ENCODE assay signal across 8 mouse cellular contexts in the genomic region with DNA sequence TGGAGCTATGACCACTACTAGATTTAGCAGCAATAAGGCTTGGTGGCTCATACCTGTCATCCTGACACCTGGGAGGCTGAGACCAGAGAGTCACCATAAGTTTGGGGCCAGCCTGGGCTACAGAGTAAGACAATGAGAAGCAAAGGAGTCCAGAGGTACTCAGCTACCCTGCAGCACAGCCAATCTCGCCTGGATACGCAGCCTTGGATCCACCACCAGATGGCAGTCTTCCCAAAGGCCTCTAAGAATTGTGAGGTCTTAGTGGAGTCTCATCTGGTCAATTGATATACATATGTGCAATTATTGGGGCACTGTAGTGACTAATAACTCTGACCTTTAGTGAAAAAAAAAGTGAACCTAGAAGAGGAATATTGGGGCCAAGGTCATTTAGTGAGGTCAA. TPM values are rescaled to one million over a fixed set of nuclear protein-coding genes. Genes with fewer than 3 reads are reported as not detected.
DNase-seq lines count a peak whose midpoint lies in the region; ATAC-seq and TF ChIP-seq lines count a peak whose summit lies in the region.

No protein-coding gene starts in this region.

- H3K27ac ChIP-seq in ES-Bruce4 (ENCODE audit: insufficient read depth, low read length), result no peak overlapping the region
- peak overlapping the region; percentile 62; the same call in 1 of the 2 replicates for H3K27ac ChIP-seq in forebrain, postnatal 0 days (ENCODE audit: low read depth, low read length)
- H3K27ac ChIP-seq in intestine, embryonic 14.5 days (ENCODE audit: low read depth), result no peak overlapping the region
- H3K27ac ChIP-seq in lung, embryonic 14.5 days (ENCODE audit: low read depth), result peak overlapping the region; percentile 58; the same call in 1 of the 2 replicates

- peak; percentile 48; the same call in 1 of the 2 replicates for ATAC-seq in forebrain, postnatal 0 days
- peak; percentile 21; the same call in 1 of the 2 replicates for ATAC-seq in intestine, embryonic 14.5 days (replicated peaks; ENCODE audit: low FRiP score, low TSS enrichment, low read depth)
- ATAC-seq in lung, embryonic 14.5 days (ENCODE audit: insufficient read depth), result peak; percentile 65
- ATAC-seq in neutrophil, adult 5-6 weeks (ENCODE audit: extremely low read depth, insufficient number of reproducible peaks, low FRiP score, poor library complexity, severe bottlenecking), result peak; percentile 49; the same call in 1 of the 2 replicates

- H3K9me3 ChIP-seq in ES-Bruce4 (replicated peaks; ENCODE audit: control insufficient read depth, insufficient read depth, low read length, poor library complexity, severe bottlenecking), result no peaks in the 10 kb centered on the region
- H3K9me3 ChIP-seq in forebrain, postnatal 0 days (ENCODE audit: low read length), result no peaks in the 10 kb centered on the region
- no peaks in the 10 kb centered on the region for H3K9me3 ChIP-seq in intestine, embryonic 14.5 days (ENCODE audit: control insufficient read depth, low read length)
- no peaks in the 10 kb centered on the region for H3K9me3 ChIP-seq in lung, embryonic 14.5 days (ENCODE audit: low read depth, low read length)

- WGBS in forebrain, postnatal 0 days, result 5% methylated on average over 2 of the region's 2 CpGs
- WGBS in intestine, embryonic 14.5 days, result 18% methylated on average over 2 of the region's 2 CpGs
- 10% methylated on average over 2 of the region's 2 CpGs for WGBS in lung, embryonic 14.5 days

- no peak for TF ChIP-seq EP300 in ES-Bruce4 (IDR thresholded peaks at IDR 0.05; ENCODE audit: insufficient read depth, low read depth, low read length)

- no peak for TF ChIP-seq POLR2A in ES-Bruce4 (IDR thresholded peaks at IDR 0.05; ENCODE audit: insufficient read depth, low read length)

- H3K4me2 ChIP-seq in forebrain, postnatal 0 days (ENCODE audit: low read depth), result peak overlapping the region; percentile 21; the same call in 1 of the 2 replicates
- no peak overlapping the region for H3K4me2 ChIP-seq in intestine, embryonic 14.5 days (ENCODE audit: low read length)
- no peak overlapping the region for H3K4me2 ChIP-seq in lung, embryonic 14.5 days

- no peak overlapping the region for H3K9ac ChIP-seq in ES-Bruce4 (ENCODE audit: low read depth, poor library complexity, severe bottlenecking)
- H3K9ac ChIP-seq in forebrain, postnatal 0 days, result no peak overlapping the region
- H3K9ac ChIP-seq in intestine, embryonic 14.5 days (ENCODE audit: low read length), result no peak overlapping the region
- no peak overlapping the region for H3K9ac ChIP-seq in lung, embryonic 14.5 days

- no peak overlapping the region for H3K4me3 ChIP-seq in ES-Bruce4 (ENCODE audit: low read depth, low read length)
- no peak overlapping the region for H3K4me3 ChIP-seq in forebrain, postnatal 0 days (ENCODE audit: low read depth, low read length)
- no peak overlapping the region for H3K4me3 ChIP-seq in intestine, embryonic 14.5 days (ENCODE audit: low read depth, low read length)
- no peak overlapping the region for H3K4me3 ChIP-seq in lung, embryonic 14.5 days (ENCODE audit: low read depth, low read length)

- no peaks in the 10 kb centered on the region for H3K27me3 ChIP-seq in ES-Bruce4 (ENCODE audit: control insufficient read depth, insufficient read depth, low read length, poor library complexity, severe bottlenecking)
- no peaks in the 10 kb centered on the region for H3K27me3 ChIP-seq in forebrain, postnatal 0 days (ENCODE audit: insufficient read depth, low read length)
- H3K27me3 ChIP-seq in intestine, embryonic 14.5 days (replicated peaks; ENCODE audit: control insufficient read depth, insufficient read depth, low read length), result no peaks in the 10 kb centered on the region
- no peaks in the 10 kb centered on the region for H3K27me3 ChIP-seq in lung, embryonic 14.5 days (ENCODE audit: insufficient read depth, low read length)

- peak; percentile 71 for TF ChIP-seq CTCF in ES-Bruce4 (IDR thresholded peaks at IDR 0.05; ENCODE audit: low read depth, low read length)
- peak; percentile 84 for TF ChIP-seq CTCF in forebrain, postnatal 0 days (IDR thresholded peaks at IDR 0.05; ENCODE audit: low read depth)
- TF ChIP-seq CTCF in lung, embryonic 14.5 days (IDR thresholded peaks at IDR 0.05; ENCODE audit: low read depth), result peak; percentile 84

- H3K4me1 ChIP-seq in ES-Bruce4 (ENCODE audit: control insufficient read depth, insufficient read depth, low read length), result no peaks in the 10 kb centered on the region
- peaks cover 7% of the 10 kb centered on the region; the same call in 1 of the 2 replicates for H3K4me1 ChIP-seq in forebrain, postnatal 0 days (ENCODE audit: insufficient read depth)
- H3K4me1 ChIP-seq in intestine, embryonic 14.5 days (replicated peaks; ENCODE audit: control insufficient read depth, insufficient read depth, low read length), result no peaks in the 10 kb centered on the region
- 0 out of 2 replicates have a peak, but pooled peaks cover 6% of the 10 kb centered on the region for H3K4me1 ChIP-seq in lung, embryonic 14.5 days (ENCODE audit: insufficient read depth)

- DNase-seq in B cell, adult 2 months, result peak; percentile 63 to 69
- DNase-seq in cerebellum, adult 18-20 months, result peak; percentile 65 to 72
- peak; percentile 82 for DNase-seq in forebrain, postnatal 0 days
- peak; percentile 85 for DNase-seq in intestine, embryonic 14.5 days (ENCODE audit: low spot score)
- DNase-seq in lung, embryonic 14.5 days, result peak; percentile 88
- no peak for DNase-seq in yolk sac, embryonic 10.5 days (ENCODE audit: low spot score)

- no peaks in the 10 kb centered on the region for H3K36me3 ChIP-seq in ES-Bruce4 (ENCODE audit: control insufficient read depth, insufficient read depth, low read length, poor library complexity, severe bottlenecking)
- H3K36me3 ChIP-seq in forebrain, postnatal 0 days (ENCODE audit: insufficient read depth), result peaks cover 6% of the 10 kb centered on the region; the same call in 1 of the 2 replicates
- H3K36me3 ChIP-seq in intestine, embryonic 14.5 days (ENCODE audit: control insufficient read depth, insufficient read depth, low read length), result peaks cover 47% of the 10 kb centered on the region
- H3K36me3 ChIP-seq in lung, embryonic 14.5 days (ENCODE audit: insufficient read depth), result peaks cover 46% of the 10 kb centered on the region

RNA-seq across cellular contexts. Expression of a gene that starts 58.9 kb away (rescaled TPM):
- polyA plus RNA-seq in ES-Bruce4 (2011; ENCODE audit: insufficient read depth, insufficient read length, low read depth, missing spikeins), result 1.4 and 1.6 TPM in 2 replicates
- 0.95 and 1.2 TPM in 2 replicates for total RNA-seq in forebrain, postnatal 0 days (2014; rRNA removed)
- 1.6 and 2.7 TPM in 2 replicates for polyA plus RNA-seq in forebrain, postnatal 0 days (2015; fragmentation: Nextera tagmentation; extraction: Ambion mirVana)
- 7.8 and 8.6 TPM in 2 replicates for polyA plus RNA-seq in intestine, embryonic 14.5 days (2014; fragmentation: Nextera tagmentation; extraction: Ambion mirVana)
- 12.8 and 12.9 TPM in 2 replicates for polyA plus RNA-seq in lung, embryonic 14.5 days (2014; fragmentation: Nextera tagmentation; extraction: Ambion mirVana)
- 11.7 and 15.4 TPM in 2 replicates for total RNA-seq in neutrophil, adult 5-6 weeks (2017)

Comparison
In these comparisons a context has a peak if more than half of its experiments do, and no peak if none do; other contexts are left out.
1. H3K27ac ChIP-seq: peak in forebrain, postnatal 0 days (single experiment) and lung, embryonic 14.5 days (single experiment); none in ES-Bruce4 (single experiment) and intestine, embryonic 14.5 days (single experiment).
2. Peak in every context shown above with its lines, with median percentiles within 50 percentile points of each other: CTCF ChIP-seq and ATAC-seq.